Mouse (Mus musculus) embryonic fibroblast, embryonic 13.5 days (primary cell): Measurements from ENCODE around the gene Tcf7l2.

ENCODE experiments used
- CTCF ChIP-seq: IDR thresholded peaks from 2 replicates; pipeline ENCODE4 v1.5.1; 2011; ENCODE audit warnings: mild to moderate bottlenecking, control low read depth, low read length, moderate library complexity, borderline replicate concordance; ENCODE audit not compliant: insufficient read depth
- POLR2A ChIP-seq: IDR thresholded peaks from 2 replicates; pipeline ENCODE4 v1.6.1; 2011; ENCODE audit warnings: low read depth, mild to moderate bottlenecking, control low read depth, low read length, moderate library complexity

- TF ChIP-seq CTCF = no peak
- TF ChIP-seq POLR2A = no peak
Measured at GRCm38 (mm10) chr19:55808304-55808703, 66.7 kb downstream of the Tcf7l2 start.
